Mouse (Mus musculus): ENCODE results near the gene Prr5.

DNA sequence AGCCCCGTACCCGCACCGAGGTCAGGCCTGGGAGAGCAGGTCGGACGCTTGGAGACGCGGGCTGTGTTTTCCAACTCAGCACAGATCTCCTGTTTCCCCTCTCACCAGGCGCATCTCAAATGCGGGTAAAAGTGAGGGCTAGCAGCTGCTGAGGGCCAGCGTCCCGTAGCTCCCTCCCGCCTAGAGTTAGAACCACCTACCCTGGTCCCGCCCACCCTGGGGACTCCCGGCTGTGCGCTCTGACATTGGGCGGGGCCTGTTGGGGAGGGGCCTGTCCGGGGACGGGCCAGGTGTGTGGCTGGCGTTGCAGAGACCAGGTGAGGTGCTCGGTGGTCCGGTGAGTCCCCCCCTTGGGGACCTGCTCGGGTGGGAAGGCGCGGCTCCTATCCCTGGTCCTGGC lies 50.4 kb downstream of the Prr5 start, which contains the start of gene Arhgap8:
- no peak for TF ChIP-seq CTCF (IDR thresholded peaks at IDR 0.05; ENCODE audit: low read depth)
- TF ChIP-seq EP300 (IDR thresholded peaks at IDR 0.05; ENCODE audit: low read depth), result no peak
